ENCODE assay signal across 13 mouse cellular contexts in the genomic region with DNA sequence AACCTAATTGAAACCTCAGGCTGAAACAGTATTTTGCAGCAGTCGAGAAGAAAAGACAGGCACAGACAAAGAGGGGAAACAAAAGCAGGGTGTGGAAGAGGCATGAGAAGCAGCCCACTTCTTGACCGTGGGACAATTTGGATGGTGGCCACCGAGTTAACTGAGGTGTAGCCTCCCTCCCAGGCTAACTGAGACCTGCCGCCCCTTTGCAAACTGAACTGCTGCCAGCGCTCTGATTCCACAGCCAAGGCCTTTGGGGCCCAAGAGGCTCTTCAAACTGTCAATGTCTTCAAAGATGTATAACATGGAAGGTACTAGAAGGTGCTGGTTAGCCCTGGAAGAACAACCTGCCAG.
DNase-seq lines count a peak whose midpoint lies in the region; ATAC-seq lines count a peak whose summit lies in the region.
"Had no signal": no experiment of that assay in that cellular context is flagged by ENCODE, and none has a peak within 500 bp of the region (broad histone marks: within the 10 kb centered on the region; RNA-seq: fewer than 3 reads in every experiment).

No protein-coding gene starts in this region.

- no peak for ATAC-seq in forebrain, embryonic 13.5 days
- no peak for ATAC-seq in hindbrain, embryonic 14.5 days (ENCODE audit: low FRiP score)
- ATAC-seq in midbrain, embryonic 15.5 days (replicated peaks): peak; percentile 45

- H3K4me3 ChIP-seq in embryonic facial prominence, embryonic 10.5 days: no peak overlapping the region
- H3K4me3 ChIP-seq in forebrain, embryonic 13.5 days: no peak overlapping the region
- H3K4me3 ChIP-seq in hindbrain, embryonic 14.5 days (replicated peaks; ENCODE audit: low read length): no peak overlapping the region
- H3K4me3 ChIP-seq in midbrain, embryonic 15.5 days: no peak overlapping the region

- H3K36me3 ChIP-seq in embryonic facial prominence, embryonic 10.5 days (replicated peaks): no peaks in the 10 kb centered on the region
- no peaks in the 10 kb centered on the region for H3K36me3 ChIP-seq in forebrain, embryonic 13.5 days (ENCODE audit: poor library complexity, severe bottlenecking)
- no peaks in the 10 kb centered on the region for H3K36me3 ChIP-seq in hindbrain, embryonic 14.5 days (replicated peaks; ENCODE audit: control insufficient read depth, insufficient read depth)
- no peaks in the 10 kb centered on the region for H3K36me3 ChIP-seq in midbrain, embryonic 15.5 days (replicated peaks)

- H3K9me3 ChIP-seq in embryonic facial prominence, embryonic 10.5 days: no peaks in the 10 kb centered on the region
- no peaks in the 10 kb centered on the region for H3K9me3 ChIP-seq in forebrain, embryonic 13.5 days (replicated peaks)
- no peaks in the 10 kb centered on the region for H3K9me3 ChIP-seq in hindbrain, embryonic 14.5 days (ENCODE audit: control insufficient read depth, low read length)
- no peaks in the 10 kb centered on the region for H3K9me3 ChIP-seq in midbrain, embryonic 15.5 days

- DNase-seq in embryonic facial prominence, embryonic 10.5 days (ENCODE audit: low spot score): no peak
- no peak for DNase-seq in hindbrain, embryonic 14.5 days (ENCODE audit: low spot score)
- DNase-seq in urinary bladder, postnatal 10 days (ENCODE audit: low spot score): no peak
- DNase-seq in MN1 (ENCODE audit: low spot score): no peak
- no peak for DNase-seq in lung, postnatal 25 days (ENCODE audit: low spot score)
- DNase-seq: adrenal gland, adult 2 months; cerebellum, adult 18-20 months; heart, adult 11 months; lung, postnatal 4 days; right cerebral cortex, postnatal 14 days had no signal

- WGBS in embryonic facial prominence, embryonic 10.5 days: 70% methylated on average over 5 of the region's 5 CpGs
- 13% methylated on average over 5 of the region's 5 CpGs for WGBS in forebrain, embryonic 13.5 days
- 27% methylated on average over 5 of the region's 5 CpGs for WGBS in hindbrain, embryonic 14.5 days
- 20% methylated on average over 5 of the region's 5 CpGs for WGBS in midbrain, embryonic 15.5 days

- no peaks in the 10 kb centered on the region for H3K27me3 ChIP-seq in embryonic facial prominence, embryonic 10.5 days (replicated peaks; ENCODE audit: low read depth, poor library complexity, severe bottlenecking)
- peaks cover 8% of the 10 kb centered on the region; the same call in 1 of the 2 replicates for H3K27me3 ChIP-seq in forebrain, embryonic 13.5 days
- no peaks in the 10 kb centered on the region for H3K27me3 ChIP-seq in hindbrain, embryonic 14.5 days (ENCODE audit: control insufficient read depth, insufficient read depth, low read length)
- no peaks in the 10 kb centered on the region for H3K27me3 ChIP-seq in midbrain, embryonic 15.5 days (replicated peaks)

- peak overlapping the region; percentile 58 for H3K27ac ChIP-seq in embryonic facial prominence, embryonic 10.5 days (replicated peaks)
- H3K27ac ChIP-seq in forebrain, embryonic 13.5 days: peak overlapping the region; percentile 82
- peak overlapping the region; percentile 45 for H3K27ac ChIP-seq in hindbrain, embryonic 14.5 days
- H3K27ac ChIP-seq in midbrain, embryonic 15.5 days: peak overlapping the region; percentile 59
- H3K27ac ChIP-seq: kidney, postnatal 0 days had no signal

- H3K4me1 ChIP-seq in embryonic facial prominence, embryonic 10.5 days: peaks cover 21% of the 10 kb centered on the region
- H3K4me1 ChIP-seq in forebrain, embryonic 13.5 days: peaks cover 42% of the 10 kb centered on the region
- peaks cover 19% of the 10 kb centered on the region for H3K4me1 ChIP-seq in hindbrain, embryonic 14.5 days (replicated peaks; ENCODE audit: control insufficient read depth, insufficient read depth, low read length)
- peaks cover 18% of the 10 kb centered on the region for H3K4me1 ChIP-seq in midbrain, embryonic 15.5 days

- 0 out of 2 replicates have a peak overlapping the region, but pooled peaks have one; percentile 2 for H3K9ac ChIP-seq in forebrain, embryonic 13.5 days
- H3K9ac ChIP-seq in hindbrain, embryonic 14.5 days: no peak overlapping the region
- no peak overlapping the region for H3K9ac ChIP-seq in midbrain, embryonic 15.5 days

- peak overlapping the region; percentile 22 for H3K4me2 ChIP-seq in forebrain, embryonic 13.5 days
- no peak overlapping the region for H3K4me2 ChIP-seq in hindbrain, embryonic 14.5 days (replicated peaks)
- no peak overlapping the region for H3K4me2 ChIP-seq in midbrain, embryonic 15.5 days
